Mouse (Mus musculus): Measurements from ENCODE around the gene Spata18. TPM values are rescaled to one million over a fixed set of nuclear protein-coding genes. Genes with fewer than 3 reads are reported as not detected.

Spata18 gene
- polyA plus RNA-seq, 1 experiment, result 24.2 TPM

DNA sequence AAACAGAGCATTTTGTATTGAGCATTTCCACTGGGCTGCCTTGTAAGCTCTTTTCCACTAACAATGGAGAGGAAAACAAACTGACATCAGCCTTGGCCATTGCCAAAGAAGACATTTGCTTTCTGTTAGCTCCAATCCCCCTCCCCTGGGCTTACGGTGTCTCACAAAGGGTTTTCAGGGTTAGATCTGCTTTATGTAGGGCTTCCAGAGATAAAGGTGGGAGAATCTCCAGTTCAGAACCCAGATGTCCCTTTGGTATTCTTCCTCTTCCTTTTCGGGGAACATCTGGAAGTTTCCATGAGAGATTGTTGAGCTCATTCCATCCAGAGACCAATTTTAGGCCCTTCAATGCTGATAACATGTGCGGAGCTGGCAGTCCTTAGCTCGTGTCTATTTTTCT lies 74.8 kb downstream of the Spata18 start:
- no peak for DNase-seq
- no peaks in the 10 kb centered on the region for H3K4me1 ChIP-seq (ENCODE audit: control insufficient read depth, insufficient read depth, low read length)
- 85% methylated on average over 4 of the region's 4 CpGs for WGBS
- H3K4me3 ChIP-seq (replicated peaks; ENCODE audit: extremely low read depth, low read depth, low read length), result no peak overlapping the region
- TF ChIP-seq POLR2A (IDR thresholded peaks at IDR 0.05; ENCODE audit: borderline replicate concordance, extremely low read depth, low read depth, low read length), result no peak
- no peak for TF ChIP-seq CTCF (IDR thresholded peaks at IDR 0.05; ENCODE audit: insufficient read depth, low read length)

DNA sequence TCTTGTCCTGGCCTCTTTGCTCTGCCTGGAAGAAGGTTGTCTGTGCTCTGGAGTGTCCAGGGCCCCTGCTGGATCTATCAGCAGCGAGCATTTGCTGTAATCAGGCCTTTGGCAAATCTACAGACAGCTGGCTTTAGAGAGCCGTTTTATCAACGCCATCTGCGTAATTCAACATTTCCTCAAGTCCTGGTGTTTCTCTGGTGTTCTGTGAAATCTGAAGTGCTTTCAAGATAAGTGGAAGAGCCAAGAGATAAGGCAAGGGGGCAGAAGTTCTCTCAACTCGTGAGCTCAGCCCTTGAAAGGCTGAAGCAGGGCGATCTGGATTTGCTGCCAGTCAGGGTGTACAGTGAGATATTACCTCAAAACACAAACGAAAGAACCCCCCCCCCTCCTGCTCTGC lies 77.5 kb downstream of the Spata18 start:
- Histone ChIP-seq H3K4me3 (replicated peaks; ENCODE audit: extremely low read depth, low read depth, low read length) (no peak overlapping the region), H3K4me1 (ENCODE audit: control insufficient read depth, insufficient read depth, low read length) (no peaks in the 10 kb centered on the region)
- TF ChIP-seq CTCF (IDR thresholded peaks at IDR 0.05; ENCODE audit: insufficient read depth, low read length), result no peak
- WGBS, result 42% methylated on average over 7 of the region's 7 CpGs
- DNase-seq, result no peak

Other genes starting within 250 kb of the Spata18 start
- 0.06 and 0.78 TPM in 2 replicates for gene Cwh43, start 245.3 kb upstream of the Spata18 start, polyA plus RNA-seq (2012; rRNA removed)
- 3.4 and 6.4 TPM in 2 replicates for gene Dcun1d4, start 170.4 kb upstream of the Spata18 start, polyA plus RNA-seq (2012; rRNA removed)
- gene Lrrc66, start 18.9 kb upstream of the Spata18 start, polyA plus RNA-seq (2012; rRNA removed), result 0.09 TPM in 1 of 2 replicates, not detected in the other
- 7.7 and 10.5 TPM in 2 replicates for gene Sgcb, start 3.6 kb upstream of the Spata18 start, polyA plus RNA-seq (2012; rRNA removed)